Mouse (Mus musculus) embryonic facial prominence, embryonic 15.5 days (tissue): ENCODE measurements around the gene Nr6a1. TPM values are rescaled to one million over a fixed set of nuclear protein-coding genes. Genes with fewer than 3 reads are reported as not detected.

ENCODE experiments used
- ATAC-seq: fragments of 200-750 bp; cut with Nextera tagmentation; 2 replicates; pipeline ENCODE4 v1.8.0; 2017; ENCODE audit warnings: low read depth, moderate TSS enrichment; ENCODE audit not compliant: insufficient number of reproducible peaks, low FRiP score, low TSS enrichment
- H3K27ac ChIP-seq: fragments of 300-500 bp; sonication (generic); replicated peaks from 2 replicates; pipeline ENCODE4 v1.5.1; 2015; ENCODE audit warnings: mild to moderate bottlenecking, inconsistent platforms
- H3K27me3 ChIP-seq: fragments of 300-500 bp; sonication (generic); 2 replicates; pipeline ENCODE4 v1.6.1; 2015; ENCODE audit warnings: inconsistent platforms
- H3K36me3 ChIP-seq: fragments of 300-500 bp; sonication (generic); 2 replicates; pipeline ENCODE4 v1.6.1; 2015; ENCODE audit warnings: mild to moderate bottlenecking, inconsistent platforms
- H3K4me1 ChIP-seq: fragments of 300-500 bp; sonication (generic); 2 replicates; pipeline ENCODE4 v1.6.1; 2015; ENCODE audit warnings: inconsistent platforms
- H3K4me2 ChIP-seq: fragments of 300-500 bp; sonication (generic); replicated peaks from 2 replicates; pipeline ENCODE4 v1.6.1; 2015; ENCODE audit warnings: mild to moderate bottlenecking, inconsistent platforms
- H3K4me3 ChIP-seq: fragments of 300-500 bp; sonication (generic); replicated peaks from 2 replicates; pipeline ENCODE4 v1.5.1; 2015; ENCODE audit warnings: mild to moderate bottlenecking, inconsistent platforms
- H3K9ac ChIP-seq: fragments of 300-500 bp; sonication (generic); 2 replicates; pipeline ENCODE4 v1.6.1; 2015; ENCODE audit warnings: inconsistent platforms
- H3K9me3 ChIP-seq: fragments of 300-500 bp; sonication (generic); replicated peaks from 2 replicates; pipeline ENCODE4 v1.6.1; 2016; ENCODE audit warnings: inconsistent platforms
- WGBS: fragments of 180-500 bp; shearing (Covaris S2); methylation state at CpG from one replicate; pipeline ENCODE4 v1.1.7; 2015; 5-methylcytosine and 5-hydroxymethylcytosine counted together
- polyA plus RNA-seq: library from polyadenylated mRNA; unstranded; fragments of >200 nt; fragmentation: Nextera tagmentation; extraction: Ambion mirVana; gene quantifications from 2 replicates; pipeline ENCODE4 v1.2.1, GENCODE M21; 2015

Nr6a1 gene
- polyA plus RNA-seq, 1 experiment from 2014 or later = 1.2 TPM

DNA sequence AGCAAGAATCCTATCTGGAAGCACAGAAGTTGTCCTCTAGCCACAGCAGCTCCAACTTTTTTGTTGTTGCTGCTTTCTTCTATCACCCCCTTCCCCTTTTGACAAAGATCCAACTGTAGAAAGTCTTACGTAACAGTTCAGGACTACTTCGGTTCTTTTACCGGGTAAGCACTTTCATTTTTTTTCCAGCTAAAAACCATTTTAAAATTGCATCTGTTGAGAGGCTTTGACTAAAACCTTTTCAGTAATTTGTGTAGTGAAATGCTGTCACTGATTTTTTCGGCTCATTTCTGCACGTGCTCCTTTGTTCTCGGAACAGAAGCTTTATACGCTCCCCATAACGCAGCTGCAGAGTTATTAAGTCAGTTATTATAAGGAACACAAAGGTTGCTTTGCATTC is 104.1 kb downstream of the Nr6a1 start:
- peak overlapping the region; percentile 61 for H3K4me2 ChIP-seq
- H3K4me3 ChIP-seq = peak overlapping the region; percentile 55
- no peaks in the 10 kb centered on the region for H3K4me1 ChIP-seq
- WGBS = under 1% methylated on average over 8 of the region's 8 CpGs
- no peaks in the 10 kb centered on the region for H3K27me3 ChIP-seq
- H3K9ac ChIP-seq = peak overlapping the region; percentile 42; the same call in 1 of the 2 replicates
- no peaks in the 10 kb centered on the region for H3K9me3 ChIP-seq
- no peaks in the 10 kb centered on the region for H3K36me3 ChIP-seq
- peak overlapping the region; percentile 94 for H3K27ac ChIP-seq
- peak; percentile 26; the same call in 1 of the 2 replicates for ATAC-seq

DNA sequence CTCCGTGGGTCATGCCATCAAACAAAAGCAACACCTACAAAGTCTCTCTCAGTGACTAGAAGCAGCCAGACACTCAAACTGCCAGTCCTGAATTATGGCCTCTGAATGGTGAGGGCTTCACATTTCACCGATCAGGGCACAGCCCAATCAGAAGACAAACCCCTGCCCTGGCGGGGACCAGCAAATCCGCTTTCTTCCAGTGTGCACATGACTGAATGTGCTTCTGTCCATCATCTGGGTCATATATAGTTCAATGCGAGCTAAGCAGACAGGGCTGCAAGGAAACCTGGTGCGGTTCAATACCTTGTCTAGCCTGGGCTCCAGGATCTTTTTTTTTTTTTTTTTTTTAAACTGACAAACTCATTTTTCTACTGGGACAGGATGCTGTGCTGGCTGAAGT is 104.5 kb downstream of the Nr6a1 start:
- Histone ChIP-seq H3K9me3 (no peaks in the 10 kb centered on the region), H3K27me3 (no peaks in the 10 kb centered on the region), H3K4me3 (peak overlapping the region; percentile 55), H3K9ac (no peak overlapping the region), H3K4me1 (no peaks in the 10 kb centered on the region), H3K27ac (peak overlapping the region; percentile 94), H3K4me2 (peak overlapping the region; percentile 61), H3K36me3 (no peaks in the 10 kb centered on the region)
- peak; percentile 94 for ATAC-seq
- WGBS = 3% methylated on average over 6 of the region's 6 CpGs

DNA sequence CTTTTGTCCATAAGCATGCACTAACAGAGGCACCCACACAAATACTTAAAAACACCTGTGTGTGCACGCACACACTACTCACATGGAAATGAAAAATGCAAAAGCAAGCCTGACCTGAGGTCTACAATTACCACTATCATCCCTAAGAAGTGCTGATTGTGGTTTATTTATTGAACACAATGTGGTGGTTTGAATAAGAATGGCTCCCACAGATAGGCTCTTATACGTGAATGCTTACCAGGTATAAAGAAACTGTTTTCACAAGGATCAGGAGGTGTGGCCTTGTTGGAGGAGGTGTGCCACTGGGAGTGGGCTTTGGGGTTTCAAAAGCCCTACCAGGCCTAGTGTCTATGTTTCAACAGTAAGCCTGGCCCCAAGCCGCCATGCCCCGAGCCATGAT is 110.0 kb downstream of the Nr6a1 start:
- 77% methylated on average over 4 of the region's 4 CpGs for WGBS
- Histone ChIP-seq H3K4me2 (no peak overlapping the region), H3K27ac (no peak overlapping the region), H3K4me3 (no peak overlapping the region), H3K27me3 (no peaks in the 10 kb centered on the region), H3K9ac (no peak overlapping the region), H3K4me1 (no peaks in the 10 kb centered on the region), H3K9me3 (no peaks in the 10 kb centered on the region), H3K36me3 (no peaks in the 10 kb centered on the region)
- no peak for ATAC-seq

DNA sequence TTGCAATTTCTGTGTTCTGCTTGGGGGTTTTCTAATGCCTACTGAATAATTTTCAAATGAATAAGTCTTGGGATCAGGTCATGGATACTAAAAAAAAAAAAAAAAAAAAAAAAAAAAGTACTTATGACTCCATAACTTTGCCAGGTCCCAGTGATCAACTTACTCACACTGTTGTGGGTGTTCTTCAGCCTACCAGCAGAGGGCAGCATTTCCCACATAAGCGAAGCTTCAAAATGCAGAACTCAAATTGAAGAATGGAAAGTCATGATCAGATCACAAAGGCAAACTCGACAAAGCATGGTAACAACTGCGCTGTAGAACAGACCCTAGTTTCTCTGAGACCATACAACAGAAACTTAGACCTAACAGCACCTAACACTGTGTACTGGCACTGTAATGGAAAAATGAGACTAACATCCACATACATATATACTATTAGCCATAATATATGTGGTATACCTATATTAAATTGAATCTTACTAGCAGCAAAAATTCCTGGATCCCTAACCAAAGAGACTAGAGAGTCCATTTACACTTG is 130.3 kb downstream of the Nr6a1 start:
- Histone ChIP-seq H3K27ac (no peak overlapping the region), H3K27me3 (no peaks in the 10 kb centered on the region), H3K36me3 (no peaks in the 10 kb centered on the region), H3K9me3 (no peaks in the 10 kb centered on the region), H3K4me1 (no peaks in the 10 kb centered on the region), H3K4me3 (no peak overlapping the region), H3K4me2 (no peak overlapping the region), H3K9ac (no peak overlapping the region)
- 17% methylated on average over 3 of the region's 3 CpGs for WGBS
- ATAC-seq = no peak

DNA sequence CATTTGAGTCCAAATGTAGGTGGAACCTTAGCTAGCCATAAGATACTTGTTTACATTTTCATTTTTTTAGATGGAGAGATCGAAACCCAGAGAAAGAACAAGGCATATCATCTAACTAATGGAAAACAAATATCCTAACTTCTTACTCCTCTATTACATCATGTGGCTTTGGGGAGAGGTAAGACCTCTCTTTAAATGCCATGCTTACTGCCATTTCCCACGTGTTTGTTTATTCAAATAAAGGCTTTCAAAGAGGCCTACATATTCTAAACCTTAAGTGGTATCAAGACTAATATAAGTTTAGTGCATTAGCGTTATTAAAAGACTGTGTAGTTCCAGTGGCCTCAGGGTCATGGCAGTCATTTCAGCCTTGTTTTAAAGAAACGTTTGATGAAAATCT is 140.2 kb downstream of the Nr6a1 start:
- Histone ChIP-seq H3K4me1 (peaks cover under 1% of the 10 kb centered on the region; the same call in 1 of the 2 replicates), H3K4me2 (no peak overlapping the region), H3K4me3 (no peak overlapping the region), H3K27ac (no peak overlapping the region), H3K9ac (no peak overlapping the region), H3K27me3 (no peaks in the 10 kb centered on the region), H3K9me3 (no peaks in the 10 kb centered on the region), H3K36me3 (no peaks in the 10 kb centered on the region)
- 38% methylated on average over 4 of the region's 4 CpGs for WGBS
- no peak for ATAC-seq

DNA sequence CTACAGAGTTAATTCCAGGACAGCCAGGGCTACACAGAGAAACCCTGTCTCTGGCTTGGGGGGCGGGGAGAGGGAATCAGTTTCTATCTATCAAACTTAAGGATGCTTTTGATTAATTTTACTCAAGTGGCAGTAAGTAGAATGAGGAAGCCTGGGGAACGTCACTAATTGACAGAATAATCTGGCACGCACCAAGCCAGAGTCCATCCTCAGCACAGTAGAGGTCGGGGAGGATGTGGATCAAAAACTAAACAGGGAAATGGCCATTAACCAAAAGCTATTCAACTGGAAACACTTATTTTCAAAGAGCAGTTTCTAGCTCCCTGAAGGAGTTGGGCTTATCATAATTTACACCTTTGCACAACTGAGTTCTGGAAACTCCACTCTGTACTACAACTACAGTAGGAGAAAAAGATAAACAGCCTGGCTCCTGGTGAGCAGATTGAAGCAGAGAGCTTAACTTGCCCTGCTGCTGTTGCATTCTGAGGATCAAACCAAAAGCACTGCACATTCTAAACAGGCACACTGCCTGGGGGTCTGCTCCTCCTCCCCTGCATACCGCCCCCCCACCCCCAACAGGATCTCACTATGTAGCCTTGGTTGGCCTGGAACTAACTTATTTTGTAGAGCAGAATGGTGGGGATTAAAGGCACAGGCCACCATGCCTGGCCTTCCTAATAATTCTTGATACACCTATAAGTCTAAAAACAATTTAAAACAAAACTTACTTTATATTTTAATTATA is 141.1 kb downstream of the Nr6a1 start:
- H3K9me3 ChIP-seq = no peaks in the 10 kb centered on the region
- H3K4me1 ChIP-seq = peaks cover 3% of the 10 kb centered on the region; the same call in 1 of the 2 replicates
- H3K4me3 ChIP-seq = no peak overlapping the region
- no peak overlapping the region for H3K4me2 ChIP-seq
- no peaks in the 10 kb centered on the region for H3K36me3 ChIP-seq
- no peak overlapping the region for H3K27ac ChIP-seq
- no peak for ATAC-seq
- H3K27me3 ChIP-seq = no peaks in the 10 kb centered on the region
- no peak overlapping the region for H3K9ac ChIP-seq
- WGBS = 24% methylated on average over 5 of the region's 5 CpGs

DNA sequence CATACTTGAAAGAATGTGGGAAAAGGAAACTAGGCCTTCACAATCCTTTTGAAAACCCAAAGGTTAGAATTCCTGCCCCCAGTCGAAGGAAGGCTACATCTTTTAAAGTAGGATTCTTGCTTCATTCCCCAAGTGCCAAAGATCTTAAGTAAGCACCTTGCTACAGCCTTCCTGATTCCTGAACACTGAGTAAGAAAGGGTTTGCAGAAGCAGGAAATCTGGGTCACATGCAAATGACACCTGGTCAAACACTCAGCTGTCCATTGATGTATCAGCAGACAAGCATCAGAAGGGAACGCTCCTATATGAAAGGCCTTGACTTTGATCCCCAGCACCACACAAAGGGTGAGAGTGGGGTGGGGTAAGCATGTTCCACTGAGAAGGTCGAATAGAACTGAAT is 142.4 kb downstream of the Nr6a1 start:
- Histone ChIP-seq H3K36me3 (no peaks in the 10 kb centered on the region), H3K9ac (no peak overlapping the region), H3K4me2 (no peak overlapping the region), H3K4me1 (peaks cover 3% of the 10 kb centered on the region; the same call in 1 of the 2 replicates), H3K27me3 (no peaks in the 10 kb centered on the region), H3K9me3 (no peaks in the 10 kb centered on the region), H3K27ac (no peak overlapping the region), H3K4me3 (no peak overlapping the region)
- WGBS = 39% methylated on average over 3 of the region's 3 CpGs
- no peak for ATAC-seq

DNA sequence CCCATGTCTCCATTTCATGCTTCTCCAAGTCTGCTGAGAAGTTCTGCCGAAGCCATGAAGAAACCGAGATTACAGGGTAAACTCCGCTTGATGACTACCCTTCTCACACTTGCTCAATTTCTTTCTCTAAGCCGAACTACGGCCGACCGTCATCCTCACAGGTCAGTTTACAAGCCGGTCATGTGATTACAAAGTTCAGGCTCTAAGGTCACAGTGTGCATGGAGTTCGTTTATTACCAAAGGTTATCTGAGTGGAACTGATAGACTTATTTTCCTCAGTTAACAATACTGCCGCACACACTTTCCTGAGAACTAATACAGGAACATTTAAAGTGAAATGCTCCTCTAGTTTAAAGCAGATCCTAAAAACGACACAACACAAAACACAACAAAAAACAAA is 143.1 kb downstream of the Nr6a1 start:
- Histone ChIP-seq H3K36me3 (no peaks in the 10 kb centered on the region), H3K27me3 (no peaks in the 10 kb centered on the region), H3K4me1 (peaks cover 3% of the 10 kb centered on the region; the same call in 1 of the 2 replicates), H3K4me3 (no peak overlapping the region), H3K9me3 (no peaks in the 10 kb centered on the region), H3K9ac (no peak overlapping the region), H3K4me2 (no peak overlapping the region), H3K27ac (no peak overlapping the region)
- WGBS = 27% methylated on average over 11 of the region's 11 CpGs
- no peak for ATAC-seq

DNA sequence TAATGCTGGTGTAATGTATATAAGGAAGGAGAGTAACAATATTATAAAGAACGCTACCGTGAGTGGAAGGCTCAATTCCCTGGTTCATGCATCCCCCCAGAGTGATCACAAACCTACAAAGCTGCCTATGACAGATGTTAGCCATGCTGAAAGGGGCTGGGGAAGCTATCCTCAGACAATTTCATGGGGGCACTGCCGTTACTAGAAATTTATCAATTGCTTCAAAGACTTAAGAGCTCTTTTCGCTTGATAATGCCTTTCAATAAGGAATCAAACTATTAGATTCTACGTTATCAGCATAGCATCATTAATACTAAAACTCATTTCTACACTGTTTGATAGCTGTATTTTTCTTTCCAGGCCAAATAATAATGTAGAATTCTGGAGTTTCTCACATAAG is 144.1 kb downstream of the Nr6a1 start:
- Histone ChIP-seq H3K4me1 (peaks cover 3% of the 10 kb centered on the region; the same call in 1 of the 2 replicates), H3K9ac (no peak overlapping the region), H3K4me3 (no peak overlapping the region), H3K27ac (no peak overlapping the region), H3K4me2 (no peak overlapping the region), H3K36me3 (no peaks in the 10 kb centered on the region), H3K9me3 (no peaks in the 10 kb centered on the region), H3K27me3 (no peaks in the 10 kb centered on the region)
- ATAC-seq = no peak
- 52% methylated on average over 5 of the region's 5 CpGs for WGBS

DNA sequence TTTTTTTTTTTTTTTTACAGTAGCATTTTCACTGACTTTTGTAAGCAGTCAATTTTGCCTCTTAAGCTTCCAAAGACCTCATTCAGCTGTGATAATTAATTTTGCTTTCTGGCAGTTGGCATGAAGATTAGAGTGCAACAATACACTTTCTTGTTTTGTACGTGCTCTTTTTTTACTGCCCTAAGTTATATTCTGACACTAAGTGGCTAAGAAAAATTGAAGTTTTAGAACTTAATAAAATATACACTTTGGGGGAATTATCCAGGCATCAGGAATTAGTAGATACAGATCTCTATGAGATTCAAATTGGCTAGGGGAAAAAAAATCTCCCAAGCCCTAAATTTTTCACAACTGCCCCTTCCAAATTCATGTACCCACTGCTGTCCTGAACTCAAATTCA is 144.8 kb downstream of the Nr6a1 start:
- H3K4me3 ChIP-seq = no peak overlapping the region
- H3K9ac ChIP-seq = no peak overlapping the region
- H3K36me3 ChIP-seq = no peaks in the 10 kb centered on the region
- no peaks in the 10 kb centered on the region for H3K9me3 ChIP-seq
- 17% methylated on average over 1 of the region's 1 CpGs for WGBS
- no peak overlapping the region for H3K27ac ChIP-seq
- no peak for ATAC-seq
- peaks cover 3% of the 10 kb centered on the region; the same call in 1 of the 2 replicates for H3K4me1 ChIP-seq
- H3K27me3 ChIP-seq = no peaks in the 10 kb centered on the region
- no peak overlapping the region for H3K4me2 ChIP-seq

DNA sequence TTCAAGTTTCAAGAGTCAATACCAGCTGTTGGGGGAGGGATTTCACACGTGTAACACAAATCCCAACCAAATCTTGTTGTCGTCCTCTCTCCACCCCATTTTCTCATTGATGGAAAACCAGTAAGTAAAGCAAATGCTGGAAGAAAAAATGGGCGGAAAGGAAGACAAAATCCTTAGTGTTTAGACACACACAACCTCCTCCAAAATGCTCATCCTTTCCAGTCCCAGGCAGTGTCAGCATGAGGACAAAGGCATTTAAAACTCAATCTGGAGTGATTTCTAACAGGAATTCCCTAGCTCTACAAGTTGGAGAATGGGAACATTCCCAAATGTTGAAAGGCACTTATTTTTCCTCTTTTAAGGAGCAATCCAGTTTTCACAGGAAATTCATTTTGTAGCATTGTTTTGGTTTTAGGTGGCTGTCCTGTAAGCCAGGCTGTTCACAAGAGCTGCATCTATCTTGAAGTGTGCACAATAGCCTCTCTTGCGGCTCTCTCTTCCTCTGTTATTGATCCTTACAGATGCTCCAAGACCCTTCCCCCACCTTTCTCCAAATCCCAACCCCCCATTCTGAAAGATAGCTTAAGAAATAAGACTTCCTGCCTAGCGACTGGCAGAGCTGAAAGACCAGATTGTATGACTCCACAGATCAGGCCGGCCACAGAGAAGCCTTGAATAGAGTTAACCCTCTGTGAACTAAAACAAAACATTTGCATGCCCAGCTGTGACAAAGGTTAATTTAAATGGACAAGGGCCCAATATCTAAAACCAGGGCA is 145.4 kb downstream of the Nr6a1 start:
- no peaks in the 10 kb centered on the region for H3K9me3 ChIP-seq
- WGBS = 11% methylated on average over 6 of the region's 6 CpGs
- H3K27ac ChIP-seq = no peak overlapping the region
- H3K4me3 ChIP-seq = no peak overlapping the region
- no peak overlapping the region for H3K9ac ChIP-seq
- H3K27me3 ChIP-seq = no peaks in the 10 kb centered on the region
- H3K4me2 ChIP-seq = no peak overlapping the region
- ATAC-seq = no peak
- peaks cover 3% of the 10 kb centered on the region; the same call in 1 of the 2 replicates for H3K4me1 ChIP-seq
- H3K36me3 ChIP-seq = no peaks in the 10 kb centered on the region
